12 mouse cellular contexts compared by ENCODE assay signal in the genomic region with DNA sequence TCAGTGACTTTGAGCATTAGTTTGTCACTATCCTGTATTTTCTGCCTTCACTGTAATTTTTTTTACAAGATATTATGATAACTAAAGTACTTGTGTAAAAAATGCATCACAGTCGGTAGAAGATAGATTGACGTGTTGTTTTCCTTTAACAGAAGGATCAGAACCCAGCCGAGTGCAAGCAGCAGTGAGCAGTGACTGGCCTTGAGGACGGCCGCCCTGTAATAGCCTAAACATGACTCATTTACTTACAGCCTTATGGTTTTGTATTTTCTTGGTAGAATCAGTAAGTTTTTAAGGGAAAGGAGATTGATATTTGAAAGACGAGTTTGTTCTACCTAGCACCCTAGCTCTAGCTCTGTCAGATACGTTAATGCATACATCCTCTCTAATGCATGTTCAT.
"Had no signal": no experiment of that assay in that cellular context is flagged by ENCODE, and none has a peak within 500 bp of the region (broad histone marks: within the 10 kb centered on the region; RNA-seq: fewer than 3 reads in every experiment).

No protein-coding gene starts in this region.

- DNase-seq: gastrocnemius, postnatal 10 days; gastrocnemius, postnatal 25 days; heart, adult 2 months; heart, postnatal 10 days; heart, postnatal 4 days; kidney, adult 18-20 months; kidney, adult 8-10 months; kidney, postnatal 10 days; kidney, postnatal 25 days; kidney, postnatal 4 days; liver; liver, embryonic 13.5 days had no signal
